9 mouse cellular contexts compared by ENCODE assay signal in the genomic region with DNA sequence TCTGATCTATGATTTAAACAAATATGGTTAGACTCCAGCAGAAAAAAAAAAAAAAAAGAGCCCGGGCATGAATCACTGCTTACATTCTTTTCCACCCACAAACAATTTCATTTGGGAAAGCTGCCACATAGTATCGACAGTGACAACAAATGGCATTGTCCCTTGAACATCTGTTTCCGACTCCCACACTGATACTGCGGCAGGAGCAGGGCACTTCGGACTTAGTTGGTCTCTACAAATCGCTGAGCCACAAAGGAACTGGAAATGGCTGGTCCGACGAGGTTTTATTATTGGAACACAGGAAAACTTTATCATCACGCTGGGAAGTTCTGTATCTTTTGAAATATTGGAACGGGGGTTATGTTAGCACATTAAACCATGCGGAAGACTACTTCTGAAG. TPM values are rescaled to one million over a fixed set of nuclear protein-coding genes. Genes with fewer than 3 reads are reported as not detected.
DNase-seq lines count a peak whose midpoint lies in the region; ATAC-seq and TF ChIP-seq lines count a peak whose summit lies in the region.
"Had no signal": no experiment of that assay in that cellular context is flagged by ENCODE, and none has a peak within 500 bp of the region (broad histone marks: within the 10 kb centered on the region; RNA-seq: fewer than 3 reads in every experiment).

No protein-coding gene starts in this region.

- TF ChIP-seq CTCF in intestine, postnatal 0 days (IDR thresholded peaks at IDR 0.05; ENCODE audit: low read depth), result no peak

- peak; percentile 31 for DNase-seq in adrenal gland, postnatal 10 days
- no peak for DNase-seq in thymus, postnatal 14 days
- no peak for DNase-seq in spleen, adult 12 weeks (ENCODE audit: low spot score)

- H3K27ac ChIP-seq in intestine, postnatal 0 days (ENCODE audit: low read depth, low read length), result no peak overlapping the region
- no peak overlapping the region for H3K27ac ChIP-seq in intestine, embryonic 16.5 days (ENCODE audit: low read length)
- H3K27ac ChIP-seq in heart, embryonic 15.5 days, result no peak overlapping the region
- no peak overlapping the region for H3K27ac ChIP-seq in liver, embryonic 16.5 days (ENCODE audit: low read length)
- H3K27ac ChIP-seq in forebrain, embryonic 13.5 days, result no peak overlapping the region

- H3K27me3 ChIP-seq in intestine, postnatal 0 days (replicated peaks; ENCODE audit: control insufficient read depth, insufficient read depth, low read length), result no peaks in the 10 kb centered on the region
- H3K27me3 ChIP-seq in intestine, embryonic 16.5 days (replicated peaks; ENCODE audit: control insufficient read depth, insufficient read depth, low read length), result no peaks in the 10 kb centered on the region
- H3K27me3 ChIP-seq in heart, embryonic 15.5 days, result no peaks in the 10 kb centered on the region
- H3K27me3 ChIP-seq in liver, embryonic 16.5 days (ENCODE audit: control insufficient read depth, insufficient read depth, low read depth, low read length), result no peaks in the 10 kb centered on the region
- peaks cover 48% of the 10 kb centered on the region for H3K27me3 ChIP-seq in forebrain, embryonic 13.5 days

- no peak overlapping the region for H3K9ac ChIP-seq in intestine, postnatal 0 days (ENCODE audit: low read depth, low read length)
- H3K9ac ChIP-seq in intestine, embryonic 16.5 days (ENCODE audit: low read depth, low read length), result no peak overlapping the region
- no peak overlapping the region for H3K9ac ChIP-seq in heart, embryonic 15.5 days
- no peak overlapping the region for H3K9ac ChIP-seq in liver, embryonic 16.5 days (ENCODE audit: low read depth, low read length)
- H3K9ac ChIP-seq in forebrain, embryonic 13.5 days, result no peak overlapping the region

- peaks cover 5% of the 10 kb centered on the region; the same call in 1 of the 2 replicates for H3K4me1 ChIP-seq in intestine, postnatal 0 days (replicated peaks; ENCODE audit: control insufficient read depth, insufficient read depth, low read length)
- H3K4me1 ChIP-seq in intestine, embryonic 16.5 days (ENCODE audit: control insufficient read depth, insufficient read depth, low read length), result peaks cover 5% of the 10 kb centered on the region
- H3K4me1 ChIP-seq in heart, embryonic 15.5 days (replicated peaks), result peaks cover 15% of the 10 kb centered on the region
- peaks cover 2% of the 10 kb centered on the region; the same call in 1 of the 2 replicates for H3K4me1 ChIP-seq in liver, embryonic 16.5 days (ENCODE audit: control insufficient read depth, low read depth, low read length)
- peaks cover under 1% of the 10 kb centered on the region; the same call in 1 of the 2 replicates for H3K4me1 ChIP-seq in forebrain, embryonic 13.5 days

- H3K36me3 ChIP-seq in intestine, postnatal 0 days (ENCODE audit: control insufficient read depth, insufficient read depth), result no peaks in the 10 kb centered on the region
- no peaks in the 10 kb centered on the region for H3K36me3 ChIP-seq in intestine, embryonic 16.5 days (ENCODE audit: control insufficient read depth, insufficient read depth, low read length)
- H3K36me3 ChIP-seq in heart, embryonic 15.5 days, result no peaks in the 10 kb centered on the region
- no peaks in the 10 kb centered on the region for H3K36me3 ChIP-seq in liver, embryonic 16.5 days (ENCODE audit: control insufficient read depth, insufficient read depth)
- no peaks in the 10 kb centered on the region for H3K36me3 ChIP-seq in forebrain, embryonic 13.5 days (ENCODE audit: poor library complexity, severe bottlenecking)

- no peak overlapping the region for H3K4me3 ChIP-seq in intestine, postnatal 0 days (ENCODE audit: low read depth, low read length)
- no peak overlapping the region for H3K4me3 ChIP-seq in intestine, embryonic 16.5 days (ENCODE audit: low read length)
- no peak overlapping the region for H3K4me3 ChIP-seq in heart, embryonic 15.5 days
- no peak overlapping the region for H3K4me3 ChIP-seq in liver, embryonic 16.5 days (ENCODE audit: low read depth, low read length)
- H3K4me3 ChIP-seq in forebrain, embryonic 13.5 days, result no peak overlapping the region

- H3K9me3 ChIP-seq in intestine, postnatal 0 days (ENCODE audit: control insufficient read depth), result no peaks in the 10 kb centered on the region
- H3K9me3 ChIP-seq in intestine, embryonic 16.5 days (ENCODE audit: control insufficient read depth, low read length), result no peaks in the 10 kb centered on the region
- H3K9me3 ChIP-seq in heart, embryonic 15.5 days (replicated peaks), result no peaks in the 10 kb centered on the region
- no peaks in the 10 kb centered on the region for H3K9me3 ChIP-seq in liver, embryonic 16.5 days (replicated peaks; ENCODE audit: control insufficient read depth, low read length)
- no peaks in the 10 kb centered on the region for H3K9me3 ChIP-seq in forebrain, embryonic 13.5 days (replicated peaks)

- peak overlapping the region; percentile 30 for H3K4me2 ChIP-seq in intestine, postnatal 0 days (replicated peaks; ENCODE audit: low read depth)
- H3K4me2 ChIP-seq in intestine, embryonic 16.5 days (ENCODE audit: low read depth, low read length), result no peak overlapping the region
- peak overlapping the region; percentile 20; the same call in 1 of the 2 replicates for H3K4me2 ChIP-seq in heart, embryonic 15.5 days
- no peak overlapping the region for H3K4me2 ChIP-seq in liver, embryonic 16.5 days (ENCODE audit: low read depth, low read length)
- H3K4me2 ChIP-seq in forebrain, embryonic 13.5 days, result no peak overlapping the region

- ATAC-seq in intestine, postnatal 0 days, result no peak
- no peak for ATAC-seq in intestine, embryonic 16.5 days
- ATAC-seq in heart, embryonic 15.5 days (replicated peaks; ENCODE audit: insufficient number of reproducible peaks, insufficient read depth, low FRiP score, low read depth), result no peak
- peak; percentile 30; the same call in 1 of the 2 replicates for ATAC-seq in liver, embryonic 16.5 days (ENCODE audit: low read depth)
- ATAC-seq in forebrain, embryonic 13.5 days, result no peak

- 28% methylated on average over 11 of the region's 11 CpGs for WGBS in intestine, postnatal 0 days
- WGBS in intestine, embryonic 16.5 days, result 47% methylated on average over 11 of the region's 11 CpGs
- WGBS in heart, embryonic 15.5 days, result 38% methylated on average over 11 of the region's 11 CpGs
- 12% methylated on average over 11 of the region's 11 CpGs for WGBS in liver, embryonic 16.5 days (ENCODE audit: insufficient replicate concordance)
- WGBS in forebrain, embryonic 13.5 days, result 69% methylated on average over 11 of the region's 11 CpGs

RNA-seq across cellular contexts. Expression of a gene that starts 44.8 kb away (rescaled TPM):
- polyA plus RNA-seq in intestine, postnatal 0 days (2015; fragmentation: Nextera tagmentation; extraction: Ambion mirVana), result 3.9 and 4.9 TPM in 2 replicates
- polyA plus RNA-seq in intestine, embryonic 16.5 days (2015; fragmentation: Nextera tagmentation; extraction: Ambion mirVana), result 8.4 and 9.0 TPM in 2 replicates
- 1 to 10 TPM; 6.1 to 7.6 TPM for total RNA-seq in adrenal gland, postnatal 10 days (2021)
- 0.30 and 0.39 TPM in 2 replicates for polyA plus RNA-seq in heart, embryonic 15.5 days (2015; fragmentation: Nextera tagmentation; extraction: Ambion mirVana)
- 2.2 and 2.9 TPM in 2 replicates for polyA plus RNA-seq in liver, embryonic 16.5 days (2015; fragmentation: Nextera tagmentation; extraction: Ambion mirVana)
- 0.35 and 0.48 TPM in 2 replicates for polyA plus RNA-seq in forebrain, embryonic 13.5 days (2015; fragmentation: Nextera tagmentation; extraction: Ambion mirVana)
- polyA plus RNA-seq: cortical plate, adult 2 months had no signal

Comparison
In these comparisons a context has a peak if more than half of its experiments do, and no peak if none do; other contexts are left out.
1. H3K4me2 ChIP-seq: peak in intestine, postnatal 0 days (single experiment) and heart, embryonic 15.5 days (single experiment); none in intestine, embryonic 16.5 days (single experiment), liver, embryonic 16.5 days (single experiment) and forebrain, embryonic 13.5 days (single experiment).